Mouse (Mus musculus) Patski (cell line): ENCODE measurements at regions not wholly inside any gene's neighbourhood (a gene's known extent, or its start where the extent isn't known, plus 50 kb on each side); places are given as distances from the start of the nearest gene placed in this dataset.

Experiments used
- ATAC-seq: fragments of 100-300 bp; one replicate; pipeline ENCODE4 v1.8.0; 2021
- CTCF ChIA-PET: fragments of 350-600 bp; sonication (Branson Sonifier 250); formaldehyde crosslinking; loops from one replicate; lab custom pipeline; 2022; ENCODE audit warnings: inconsistent platforms; lab: Charles Lee
- POLR2A ChIA-PET: fragments of 350-600 bp; sonication (Branson Sonifier 250); formaldehyde crosslinking; loops from one replicate; lab custom pipeline; 2022; ENCODE audit warnings: antibody characterized with exemption, inconsistent platforms; lab: Charles Lee
- DNase-seq: peaks from one replicate; pipeline ENCODE4 v3.0.0-alpha.2; 2011; ENCODE audit warnings: low read depth, low spot score
- H3K27me3 ChIP-seq: fragments of 371-371 bp; one replicate; pipeline ENCODE4 v1.5.1; 2021
- CTCF ChIP-seq: fragments of 100-300 bp; IDR thresholded peaks from one replicate; pipeline ENCODE4 v1.5.1; 2021
- in situ Hi-C: fragments of 300-500 bp; cut with MboI; formaldehyde crosslinking; loops from 3 replicates; pipeline ENCODE4 v1.11.1; 2018; ENCODE audit warnings: low pct_unique_long_range_greater_than_20kb, mixed read lengths

- CTCF ChIA-PET = no interaction called here
- no peak for TF ChIP-seq CTCF
Observed at GRCm38 (mm10) chr8:74293621-74294020, 579.4 kb upstream of the Isx start.

DNA sequence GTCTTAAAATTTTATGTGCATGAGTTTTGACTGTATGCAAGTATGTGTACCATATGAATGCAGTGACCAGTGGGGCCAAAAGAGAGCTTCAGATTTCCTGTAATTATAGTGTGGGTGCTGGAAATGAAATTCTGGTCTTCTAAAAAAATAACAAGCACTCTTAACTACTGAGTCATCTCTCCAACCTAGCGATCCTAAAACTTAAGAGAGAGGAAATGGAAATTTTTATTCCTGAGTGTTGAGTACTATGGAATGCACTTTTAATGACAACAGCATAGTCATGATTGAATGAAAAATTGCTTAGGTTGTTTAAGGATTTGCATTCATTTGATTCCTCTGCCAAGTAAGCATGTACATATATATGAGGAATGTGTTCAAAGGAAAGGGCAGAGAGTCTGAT is 575.3 kb upstream of the Isx start:
- ATAC-seq (peak; percentile 74), DNase-seq (peak; percentile 1)
- TF ChIP-seq CTCF = no peak
- in situ Hi-C loops = no loop called here
- ChIA-PET POLR2A (no interaction called here), CTCF (interaction anchor here (1.0 kb wide), 2 partner anchors 10 to 13 kb away, joined by 3 to 5 read pairs; no protein-coding TSS in a partner anchor)
- H3K27me3 ChIP-seq = no peaks in the 10 kb centered on the region

More at GRCm38 (mm10) chr8:74293621-74294020, 579.4 kb upstream of the Isx start:
- in situ Hi-C loops = no loop called here
- POLR2A ChIA-PET = no interaction called here
- no peaks in the 10 kb centered on the region for H3K27me3 ChIP-seq
- DNase-seq = no peak
- ATAC-seq = no peak

GRCm38 (mm10) chr8:74309810-74310209 is 563.2 kb upstream of the Isx start:
- TF ChIP-seq CTCF = no peak
- DNase-seq (no peak), ATAC-seq (no peak)
- ChIA-PET POLR2A (no interaction called here), CTCF (interaction anchor here (1.2 kb wide), 1 partner anchor 12 kb away, joined by 3 read pairs; no protein-coding TSS in a partner anchor)
- in situ Hi-C loops = no loop called here
- no peaks in the 10 kb centered on the region for H3K27me3 ChIP-seq

GRCm38 (mm10) chr8:74315382-74315781 is 557.6 kb upstream of the Isx start:
- ChIA-PET CTCF (no interaction called here), POLR2A (no interaction called here)
- in situ Hi-C loops = no loop called here
- DNase-seq (no peak), ATAC-seq (no peak)
- TF ChIP-seq CTCF = no peak
- H3K27me3 ChIP-seq = no peaks in the 10 kb centered on the region

- in situ Hi-C loops = no loop called here
- CTCF ChIA-PET = no interaction called here
- no peak for TF ChIP-seq CTCF
- DNase-seq (no peak), ATAC-seq (no peak)
- POLR2A ChIA-PET = no interaction called here
- no peaks in the 10 kb centered on the region for H3K27me3 ChIP-seq
Observed at GRCm38 (mm10) chr8:74327521-74327920, 545.5 kb upstream of the Isx start.

DNA sequence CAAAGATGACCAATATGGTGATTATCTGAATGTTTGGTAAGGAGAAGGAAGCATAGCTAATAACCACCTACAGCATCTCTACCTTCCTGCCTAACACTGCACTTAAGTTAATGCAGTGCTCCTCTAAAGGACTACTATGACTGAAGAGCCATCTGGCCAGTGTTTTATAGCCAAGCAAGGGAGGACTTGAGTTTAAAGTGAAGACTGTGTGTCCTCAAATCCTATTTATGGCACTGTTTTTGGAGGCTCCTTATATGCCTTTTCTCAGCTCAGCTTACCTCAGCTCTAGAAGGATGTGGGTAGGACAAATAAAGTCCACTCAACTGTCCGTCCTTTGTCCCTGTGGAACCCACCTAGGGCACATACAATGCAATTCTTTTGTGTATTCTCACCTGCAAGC is 529.0 kb upstream of the Isx start:
- in situ Hi-C loops = no loop called here
- ChIA-PET CTCF (no interaction called here), POLR2A (no interaction called here)
- no peaks in the 10 kb centered on the region for H3K27me3 ChIP-seq
- TF ChIP-seq CTCF = no peak
- ATAC-seq (no peak), DNase-seq (no peak)
